Mouse (Mus musculus): ENCODE measurements around the gene Olfr159.

- TF ChIP-seq EP300 (IDR thresholded peaks at IDR 0.05; ENCODE audit: low read depth) (no peak), CTCF (IDR thresholded peaks at IDR 0.05; ENCODE audit: low read depth) (no peak)
These were observed 2.5 kb downstream of the Olfr159 start for GRCm38 (mm10) chr4:43768341-43768740.
